Comparison of ENCODE assay signal across 11 mouse cellular contexts in genomic region chr1:82474461-82474961, GRCm38 (mm10).
DNase-seq lines count a peak whose midpoint lies in the region; ATAC-seq and TF ChIP-seq lines count a peak whose summit lies in the region.
"Had no signal": no experiment of that assay in that cellular context is flagged by ENCODE, and none has a peak within 500 bp of the region (broad histone marks: within the 10 kb centered on the region; RNA-seq: fewer than 3 reads in every experiment).

No protein-coding gene starts in this region.

- H3K4me2 ChIP-seq in forebrain, embryonic 12.5 days, result no peak overlapping the region
- no peak overlapping the region for H3K4me2 ChIP-seq in kidney, postnatal 0 days (ENCODE audit: low read length)
- H3K4me2 ChIP-seq: embryonic facial prominence, embryonic 13.5 days; limb, embryonic 13.5 days had no signal

- no peak for TF ChIP-seq CTCF in kidney, postnatal 0 days (IDR thresholded peaks at IDR 0.05; ENCODE audit: low read depth)

- intact Hi-C loops in left cerebral cortex, postnatal 36 days (cut with DNase I), result no loop called here

- H3K27ac ChIP-seq in forebrain, embryonic 12.5 days, result peak overlapping the region; percentile 68
- H3K27ac ChIP-seq in forebrain, embryonic 10.5 days, result no peak overlapping the region
- no peak overlapping the region for H3K27ac ChIP-seq in kidney, postnatal 0 days
- H3K27ac ChIP-seq: embryonic facial prominence, embryonic 13.5 days; limb, embryonic 13.5 days had no signal

- ATAC-seq in forebrain, embryonic 12.5 days (ENCODE audit: low FRiP score), result peak; percentile 66
- ATAC-seq in kidney, postnatal 0 days (replicated peaks; ENCODE audit: low FRiP score, low read depth), result no peak
- ATAC-seq: Patski had no signal

- H3K27me3 ChIP-seq in forebrain, embryonic 12.5 days, result no peaks in the 10 kb centered on the region
- H3K27me3 ChIP-seq in forebrain, embryonic 10.5 days (ENCODE audit: poor library complexity, severe bottlenecking), result no peaks in the 10 kb centered on the region
- no peaks in the 10 kb centered on the region for H3K27me3 ChIP-seq in kidney, postnatal 0 days (ENCODE audit: insufficient read depth, low read length)
- H3K27me3 ChIP-seq: embryonic facial prominence, embryonic 13.5 days; limb, embryonic 13.5 days; Patski had no signal

- 13% methylated on average over 4 of the region's 4 CpGs for WGBS in forebrain, embryonic 12.5 days
- 27% methylated on average over 4 of the region's 4 CpGs for WGBS in forebrain, embryonic 10.5 days
- WGBS in kidney, postnatal 0 days, result 18% methylated on average over 4 of the region's 4 CpGs

- H3K4me3 ChIP-seq in forebrain, embryonic 12.5 days (replicated peaks), result no peak overlapping the region
- no peak overlapping the region for H3K4me3 ChIP-seq in forebrain, embryonic 10.5 days
- no peak overlapping the region for H3K4me3 ChIP-seq in kidney, postnatal 0 days (replicated peaks; ENCODE audit: low read depth, low read length)
- H3K4me3 ChIP-seq: embryonic facial prominence, embryonic 13.5 days; limb, embryonic 13.5 days had no signal

- H3K9ac ChIP-seq in forebrain, embryonic 12.5 days, result no peak overlapping the region
- H3K9ac ChIP-seq in kidney, postnatal 0 days (ENCODE audit: low read depth, low read length), result no peak overlapping the region
- H3K9ac ChIP-seq: embryonic facial prominence, embryonic 13.5 days; limb, embryonic 13.5 days had no signal

- peaks cover 11% of the 10 kb centered on the region for H3K4me1 ChIP-seq in forebrain, embryonic 12.5 days
- H3K4me1 ChIP-seq in forebrain, embryonic 10.5 days, result peaks cover 39% of the 10 kb centered on the region
- peaks cover 7% of the 10 kb centered on the region; the same call in 1 of the 2 replicates for H3K4me1 ChIP-seq in kidney, postnatal 0 days (replicated peaks; ENCODE audit: insufficient read depth, low read length)

- H3K9me3 ChIP-seq in forebrain, embryonic 12.5 days, result no peaks in the 10 kb centered on the region
- H3K9me3 ChIP-seq in forebrain, embryonic 10.5 days, result no peaks in the 10 kb centered on the region
- no peaks in the 10 kb centered on the region for H3K9me3 ChIP-seq in kidney, postnatal 0 days (replicated peaks; ENCODE audit: low read length)
- H3K9me3 ChIP-seq: embryonic facial prominence, embryonic 13.5 days; limb, embryonic 13.5 days had no signal

- H3K36me3 ChIP-seq in forebrain, embryonic 12.5 days (replicated peaks), result no peaks in the 10 kb centered on the region
- no peaks in the 10 kb centered on the region for H3K36me3 ChIP-seq in forebrain, embryonic 10.5 days (replicated peaks)
- H3K36me3 ChIP-seq in kidney, postnatal 0 days (ENCODE audit: insufficient read depth, low read length), result no peaks in the 10 kb centered on the region
- H3K36me3 ChIP-seq: embryonic facial prominence, embryonic 13.5 days; limb, embryonic 13.5 days had no signal

- DNase-seq in forebrain, embryonic 10.5 days (ENCODE audit: extremely low spot score, low spot score), result no peak
- peak; percentile 11 for DNase-seq in urinary bladder, postnatal 14 days (ENCODE audit: low spot score)
- no peak for DNase-seq in urinary bladder, postnatal 10 days (ENCODE audit: low spot score)
- peak; percentile 46 for DNase-seq in kidney, postnatal 0 days (ENCODE audit: low spot score)
- DNase-seq in skeletal muscle tissue, adult 2 months (ENCODE audit: low read depth, low spot score), result peak; percentile 76
- no peak for DNase-seq in liver
- DNase-seq in left cerebral cortex, postnatal 36 days (ENCODE audit: low spot score in 2 of 2), result no peak

Comparison
In these comparisons a context has a peak if more than half of its experiments do, and no peak if none do; other contexts are left out.
1. DNase-seq: peak in urinary bladder, postnatal 14 days (single experiment), kidney, postnatal 0 days (single experiment) and skeletal muscle tissue, adult 2 months (single experiment); none in forebrain, embryonic 10.5 days (single experiment), urinary bladder, postnatal 10 days (single experiment), liver (single experiment) and left cerebral cortex, postnatal 36 days (0 of 2).